Mouse (Mus musculus) ES-E14 (cell line): Measurements from ENCODE around the gene Slc6a21. TPM values are rescaled to one million over a fixed set of nuclear protein-coding genes. Genes with fewer than 3 reads are reported as not detected.

Experiments used
- DNase-seq: peaks from one replicate; pipeline ENCODE4 v3.0.0-alpha.2; 2013; ENCODE audit warnings: low read depth, low spot score
- H3K27ac ChIP-seq: 2 replicates; pipeline ENCODE4 v1.5.1; 2012; ENCODE audit warnings: low read depth, mild to moderate bottlenecking, low read length, moderate library complexity, mixed read lengths; ENCODE audit not compliant: poor library complexity, insufficient read depth, severe bottlenecking
- H3K36me3 ChIP-seq: 2 replicates; pipeline ENCODE4 v1.6.1; 2012; ENCODE audit warnings: mild to moderate bottlenecking, low read length, moderate library complexity, mixed read lengths; ENCODE audit not compliant: control insufficient read depth, poor library complexity, insufficient read depth, severe bottlenecking
- H3K4me1 ChIP-seq, 2 experiments: fragments of 150-350 bp in 1 of 2; sonication (generic) in 1 of 2; 2 replicates each; pipeline ENCODE4 v1.6.1; 2012; ENCODE audit warnings: low read length in 2 of 2, mild to moderate bottlenecking in 1 of 2, mixed read lengths in 1 of 2; ENCODE audit not compliant: control insufficient read depth in 2 of 2, insufficient read depth in 2 of 2, poor library complexity in 1 of 2
- H3K4me3 ChIP-seq, 2 experiments: fragments of 150-350 bp in 1 of 2; sonication (generic) in 1 of 2; 2 replicates each; pipeline ENCODE4 v1.5.1; 2012; ENCODE audit warnings: low read length in 2 of 2, low read depth in 1 of 2, mild to moderate bottlenecking in 1 of 2, mixed read lengths in 1 of 2; ENCODE audit not compliant: insufficient read depth in 1 of 2, poor library complexity in 1 of 2, severe bottlenecking in 1 of 2
- H3K9ac ChIP-seq: 2 replicates; pipeline ENCODE4 v1.6.1; 2012; ENCODE audit warnings: low read depth, mild to moderate bottlenecking, low read length, mixed read lengths; ENCODE audit not compliant: poor library complexity, insufficient read depth, severe bottlenecking
- H3K9me3 ChIP-seq: fragments of 150-350 bp; sonication (generic); 2 replicates; pipeline ENCODE4 v1.6.1; 2012; ENCODE audit warnings: low read depth, mild to moderate bottlenecking, low read length; ENCODE audit not compliant: control insufficient read depth, insufficient read depth
- CHD2 ChIP-seq: IDR thresholded peaks from 2 replicates; pipeline ENCODE4 v1.6.1; 2014; ENCODE audit warnings: mild to moderate bottlenecking, low read depth, low read length, inconsistent platforms
- HCFC1 ChIP-seq: IDR thresholded peaks from 2 replicates; pipeline ENCODE4 v1.6.1; 2012; ENCODE audit warnings: low read length, inconsistent platforms, borderline replicate concordance; ENCODE audit not compliant: insufficient read depth
- MAFK ChIP-seq: IDR thresholded peaks from 2 replicates; pipeline ENCODE4 v1.6.1; 2014; ENCODE audit warnings: mild to moderate bottlenecking, low read depth, low read length, inconsistent platforms; ENCODE audit not compliant: insufficient read depth
- ZC3H11A ChIP-seq: IDR thresholded peaks from 2 replicates; pipeline ENCODE4 v1.6.1; 2012; ENCODE audit warnings: low read depth, mild to moderate bottlenecking, inconsistent platforms, low read length, borderline replicate concordance
- ZNF384 ChIP-seq: IDR thresholded peaks from 2 replicates; pipeline ENCODE4 v1.6.1; 2012; ENCODE audit warnings: low read depth, low read length, inconsistent platforms
- in situ Hi-C, 2 experiments: fragments of 600-800 bp; cut with MboI; formaldehyde crosslinking; loops; one replicate each; pipeline ENCODE4 v1.15.1; 2025; ENCODE audit warnings: low sequenced_read_pairs in 2 of 2, inconsistent platforms in 1 of 2; ENCODE audit not compliant: unreplicated experiment in 2 of 2
- total RNA-seq: library from RNA; depleted of rRNA; stranded (reverse); fragments of 300-350 nt; gene quantifications from 2 replicates; pipeline ENCODE4 v1.2.3, GENCODE M21; 2012

Gene Slc6a21
- total RNA-seq, 1 experiment: 0.67 TPM

- Histone ChIP-seq H3K9ac (peak overlapping the region; percentile 73), H3K4me3 (peak overlapping the region; percentile 65 to 73)
Observed at GRCm38 (mm10) chr7:45234922-45235571, 42.3 kb upstream of the Slc6a21 start.

DNA sequence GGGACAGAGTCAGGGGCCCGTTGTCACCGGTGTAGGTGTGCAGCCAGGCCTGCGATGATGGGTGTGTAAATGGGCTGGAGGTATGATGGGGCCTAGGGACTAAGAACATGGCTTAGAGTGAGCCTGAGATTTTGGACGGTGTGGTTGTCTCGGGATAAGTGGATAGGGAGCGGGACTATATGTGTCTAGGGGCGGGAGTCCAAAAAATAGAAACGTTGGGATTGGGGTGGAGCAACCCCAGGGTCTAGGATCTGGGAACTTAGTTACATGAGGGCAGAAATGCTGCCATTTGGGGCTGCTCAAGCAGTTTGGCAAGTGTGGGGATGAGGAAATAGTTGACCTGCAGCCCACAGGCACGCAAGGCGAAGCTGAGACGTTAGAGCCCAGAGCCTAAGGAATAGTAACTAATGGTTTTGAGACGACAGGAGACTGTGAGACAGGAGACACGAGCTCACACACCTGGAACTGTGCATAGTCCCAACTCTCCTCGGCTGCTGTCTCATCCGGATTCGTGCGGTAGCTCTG lies 41.6 kb upstream of the Slc6a21 start:
- no peak for DNase-seq
- TF ChIP-seq ZC3H11A (no peak), ZNF384 (no peak), HCFC1 (no peak), MAFK (no peak), CHD2 (no peak)
- H3K9ac ChIP-seq: peak overlapping the region; percentile 73
- H3K4me1 ChIP-seq: peaks cover 13 to 33% of the 10 kb centered on the region in 2 experiments
- H3K9me3 ChIP-seq: no peaks in the 10 kb centered on the region
- no peak overlapping the region for H3K27ac ChIP-seq
- H3K4me3 ChIP-seq: peak overlapping the region; percentile 65 to 73
- in situ Hi-C loops: no loop called here
- H3K36me3 ChIP-seq: peaks cover 25% of the 10 kb centered on the region

More at GRCm38 (mm10) chr7:45234922-45235571, 42.3 kb upstream of the Slc6a21 start:
- in situ Hi-C loops: no loop called here
- no peak for DNase-seq
- Histone ChIP-seq H3K9me3 (no peaks in the 10 kb centered on the region), H3K4me1 (peaks cover 10 to 30% of the 10 kb centered on the region in 2 experiments), H3K27ac (no peak overlapping the region; the same call in 1 of the 2 replicates), H3K36me3 (peaks cover 25% of the 10 kb centered on the region)
- TF ChIP-seq HCFC1: no peak
- no peak for TF ChIP-seq MAFK
- TF ChIP-seq ZC3H11A: no peak
- no peak for TF ChIP-seq ZNF384
- TF ChIP-seq CHD2: no peak

DNA sequence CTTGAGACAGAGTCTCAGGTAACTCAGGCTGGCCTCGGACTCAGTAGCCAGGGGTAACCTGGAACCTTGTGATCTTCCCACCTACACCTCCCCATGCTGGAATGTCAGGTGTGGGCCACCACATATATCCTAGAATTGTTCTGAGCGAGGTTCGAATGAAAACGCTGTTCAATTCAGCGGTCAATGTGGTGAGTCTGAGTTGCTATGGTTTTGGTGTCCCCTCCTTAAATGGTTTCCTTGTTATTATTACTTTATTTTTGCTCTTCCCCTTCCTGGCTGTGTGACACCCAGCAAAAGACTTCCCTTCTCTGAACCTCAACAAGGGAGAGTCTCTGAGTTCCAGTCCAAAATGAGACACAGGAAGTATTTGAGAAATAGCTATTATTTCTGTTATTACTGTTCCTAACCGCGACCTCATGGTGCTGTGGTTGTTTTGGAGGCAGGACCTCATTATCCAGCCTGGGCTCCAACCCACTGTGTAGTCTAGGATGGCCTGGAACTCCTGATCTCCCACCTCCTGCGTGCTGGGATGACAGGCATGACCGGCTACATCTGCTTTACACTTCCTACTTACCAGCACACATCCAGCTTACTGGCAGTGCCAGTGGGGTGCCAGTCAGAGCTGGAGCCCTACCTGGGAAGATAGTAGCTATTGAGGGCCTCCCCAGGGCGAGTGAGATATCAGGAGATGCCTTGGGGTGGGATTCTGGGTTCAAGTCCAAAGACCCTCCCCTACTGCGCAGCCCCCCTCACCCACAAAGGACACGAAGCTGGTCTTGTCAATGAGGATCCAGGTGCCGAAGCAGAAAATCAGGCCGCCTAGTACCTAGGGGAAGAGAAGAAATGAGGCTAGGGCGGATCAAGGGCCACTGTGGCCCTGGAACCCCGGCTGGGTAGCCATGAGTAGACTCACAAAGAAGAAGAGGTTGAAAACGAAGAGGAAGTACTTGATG lies 39.3 kb upstream of the Slc6a21 start:
- Histone ChIP-seq H3K4me1 (peaks cover 17 to 33% of the 10 kb centered on the region in 2 experiments), H3K4me3 (peak overlapping the region; percentile 7 to 53; a peak in 3 of 4 replicates), H3K36me3 (peaks cover 5% of the 10 kb centered on the region), H3K27ac (peak overlapping the region; percentile 67; the same call in 1 of the 2 replicates), H3K9ac (peak overlapping the region; percentile 66; the same call in 1 of the 2 replicates), H3K9me3 (no peaks in the 10 kb centered on the region)
- in situ Hi-C loops: no loop called here
- DNase-seq: no peak
- TF ChIP-seq HCFC1: no peak
- no peak for TF ChIP-seq ZNF384
- TF ChIP-seq CHD2: no peak

GRCm38 (mm10) chr7:45238723-45239496 lies 38.4 kb upstream of the Slc6a21 start, which contains the start of gene Cd37:
Gene Cd37 (minus strand): TSS chr7:45239115.
- TF ChIP-seq CHD2 (no peak), ZNF384 (no peak), HCFC1 (no peak), MAFK (no peak), ZC3H11A (no peak)
- Histone ChIP-seq H3K9me3 (no peaks in the 10 kb centered on the region), H3K27ac (peak within 1 kb of the TSS; percentile 85; the same call in 1 of the 2 replicates), H3K9ac (peak within 1 kb of the TSS; percentile 66; the same call in 1 of the 2 replicates), H3K36me3 (no peaks in the 10 kb centered on the region), H3K4me3 (peak within 1 kb of the TSS; percentile 7 to 53; a peak in 3 of 4 replicates), H3K4me1 (peaks cover 12 to 30% of the 10 kb centered on the region in 2 experiments)
- no peak for DNase-seq
- in situ Hi-C loops: no loop called here
